Mouse (Mus musculus): ENCODE data around the gene A530064D06Rik. TPM values are rescaled to one million over a fixed set of nuclear protein-coding genes. Genes with fewer than 3 reads are reported as not detected.

Gene A530064D06Rik
- polyA plus RNA-seq, 1 experiment from 2014 or later: 1.0 TPM

GRCm38 (mm10) chr17:48118570-48118969 lies 48.5 kb downstream of the A530064D06Rik start:
- ATAC-seq (ENCODE audit: insufficient read depth): no peak
- H3K4me3 ChIP-seq (replicated peaks): no peak overlapping the region
- H3K27me3 ChIP-seq: no peaks in the 10 kb centered on the region
- H3K36me3 ChIP-seq (replicated peaks): no peaks in the 10 kb centered on the region
- H3K4me1 ChIP-seq (replicated peaks): no peaks in the 10 kb centered on the region
- no peak overlapping the region for H3K9ac ChIP-seq
- 15% methylated on average over 1 of the region's 1 CpGs for WGBS (ENCODE audit: insufficient replicate concordance)
- H3K9me3 ChIP-seq (replicated peaks): no peaks in the 10 kb centered on the region; the same call in 1 of the 2 replicates
- no peak overlapping the region for H3K4me2 ChIP-seq
- no peak overlapping the region for H3K27ac ChIP-seq (replicated peaks)

- WGBS (ENCODE audit: insufficient replicate concordance): 39% methylated on average over 8 of the region's 8 CpGs
- Histone ChIP-seq H3K36me3 (replicated peaks) (no peaks in the 10 kb centered on the region), H3K27me3 (no peaks in the 10 kb centered on the region), H3K9me3 (replicated peaks) (no peaks in the 10 kb centered on the region; the same call in 1 of the 2 replicates), H3K4me1 (replicated peaks) (no peaks in the 10 kb centered on the region), H3K4me3 (replicated peaks) (no peak overlapping the region), H3K9ac (no peak overlapping the region), H3K4me2 (no peak overlapping the region), H3K27ac (replicated peaks) (no peak overlapping the region)
- no peak for ATAC-seq (ENCODE audit: insufficient read depth)
These were observed 56.4 kb downstream of the A530064D06Rik start for GRCm38 (mm10) chr17:48110547-48111287.

GRCm38 (mm10) chr17:48108520-48108919 lies 58.6 kb downstream of the A530064D06Rik start:
- Histone ChIP-seq H3K4me3 (replicated peaks) (no peak overlapping the region), H3K36me3 (replicated peaks) (no peaks in the 10 kb centered on the region), H3K27me3 (no peaks in the 10 kb centered on the region), H3K4me2 (no peak overlapping the region), H3K27ac (replicated peaks) (no peak overlapping the region), H3K9me3 (replicated peaks) (no peaks in the 10 kb centered on the region; the same call in 1 of the 2 replicates), H3K9ac (no peak overlapping the region), H3K4me1 (replicated peaks) (no peaks in the 10 kb centered on the region)
- no peak for ATAC-seq (ENCODE audit: insufficient read depth)
- WGBS (ENCODE audit: insufficient replicate concordance): 63% methylated on average over 3 of the region's 3 CpGs

GRCm38 (mm10) chr17:48107862-48108261 lies 59.2 kb downstream of the A530064D06Rik start:
- no peaks in the 10 kb centered on the region for H3K27me3 ChIP-seq
- H3K9me3 ChIP-seq (replicated peaks): no peaks in the 10 kb centered on the region
- ATAC-seq (ENCODE audit: insufficient read depth): no peak
- H3K9ac ChIP-seq: no peak overlapping the region
- no peaks in the 10 kb centered on the region for H3K36me3 ChIP-seq (replicated peaks)
- 45% methylated on average over 6 of the region's 6 CpGs for WGBS (ENCODE audit: insufficient replicate concordance)
- no peak overlapping the region for H3K4me3 ChIP-seq (replicated peaks)
- H3K4me1 ChIP-seq (replicated peaks): no peaks in the 10 kb centered on the region
- no peak overlapping the region for H3K27ac ChIP-seq (replicated peaks)
- no peak overlapping the region for H3K4me2 ChIP-seq

- H3K4me2 ChIP-seq: no peak overlapping the region
- no peaks in the 10 kb centered on the region for H3K9me3 ChIP-seq (replicated peaks)
- H3K4me1 ChIP-seq (replicated peaks): no peaks in the 10 kb centered on the region
- H3K36me3 ChIP-seq (replicated peaks): no peaks in the 10 kb centered on the region
- H3K27me3 ChIP-seq: 0 out of 2 replicates have a peak, but pooled peaks cover 4% of the 10 kb centered on the region
- no peak overlapping the region for H3K27ac ChIP-seq (replicated peaks)
- H3K9ac ChIP-seq: no peak overlapping the region
- no peak overlapping the region for H3K4me3 ChIP-seq (replicated peaks)
- 44% methylated on average over 4 of the region's 4 CpGs for WGBS (ENCODE audit: insufficient replicate concordance)
- no peak for ATAC-seq (ENCODE audit: insufficient read depth)
These were observed 59.7 kb downstream of the A530064D06Rik start for GRCm38 (mm10) chr17:48107333-48107732.

GRCm38 (mm10) chr17:48100441-48101417 lies 66.3 kb downstream of the A530064D06Rik start:
- no peak for ATAC-seq (ENCODE audit: insufficient read depth)
- H3K36me3 ChIP-seq (replicated peaks): no peaks in the 10 kb centered on the region
- no peak overlapping the region for H3K27ac ChIP-seq (replicated peaks)
- H3K27me3 ChIP-seq: peaks cover 56% of the 10 kb centered on the region
- 10% methylated on average over 20 of the region's 21 CpGs for WGBS (ENCODE audit: insufficient replicate concordance)
- H3K4me3 ChIP-seq (replicated peaks): 0 out of 2 replicates have a peak overlapping the region, but pooled peaks have one; percentile 22
- no peaks in the 10 kb centered on the region for H3K9me3 ChIP-seq (replicated peaks)
- H3K9ac ChIP-seq: no peak overlapping the region
- H3K4me1 ChIP-seq (replicated peaks): peaks cover 16% of the 10 kb centered on the region
- peak overlapping the region; percentile 53 for H3K4me2 ChIP-seq

GRCm38 (mm10) chr17:48099312-48099711 lies 67.8 kb downstream of the A530064D06Rik start:
- H3K36me3 ChIP-seq (replicated peaks): no peaks in the 10 kb centered on the region
- WGBS (ENCODE audit: insufficient replicate concordance): 11% methylated on average over 11 of the region's 11 CpGs
- H3K9ac ChIP-seq: no peak overlapping the region
- H3K4me3 ChIP-seq (replicated peaks): no peak overlapping the region
- H3K27me3 ChIP-seq: peaks cover 70% of the 10 kb centered on the region
- no peak overlapping the region for H3K27ac ChIP-seq (replicated peaks)
- H3K4me2 ChIP-seq: 0 out of 2 replicates have a peak overlapping the region, but pooled peaks have one; percentile 52
- no peak for ATAC-seq (ENCODE audit: insufficient read depth)
- no peaks in the 10 kb centered on the region for H3K9me3 ChIP-seq (replicated peaks)
- peaks cover 16% of the 10 kb centered on the region for H3K4me1 ChIP-seq (replicated peaks)

Other genes starting within 250 kb of the A530064D06Rik start
- gene Foxp4, start 242.6 kb downstream of the A530064D06Rik start, polyA plus RNA-seq (2015; fragmentation: Nextera tagmentation; extraction: Ambion mirVana): 4.6 and 4.8 TPM in 2 replicates
- gene 1700122O11Rik, start 129.0 kb downstream of the A530064D06Rik start, polyA plus RNA-seq (2015; fragmentation: Nextera tagmentation; extraction: Ambion mirVana): not detected in 2 replicates
- not detected in 2 replicates for gene 1700067P10Rik, start 78.0 kb downstream of the A530064D06Rik start, polyA plus RNA-seq (2015; fragmentation: Nextera tagmentation; extraction: Ambion mirVana)
- 0.70 and 0.84 TPM in 2 replicates for gene 9830107B12Rik, start 21.0 kb downstream of the A530064D06Rik start, polyA plus RNA-seq (2015; fragmentation: Nextera tagmentation; extraction: Ambion mirVana)
- gene Trem1, start 65.5 kb upstream of the A530064D06Rik start, polyA plus RNA-seq (2015; fragmentation: Nextera tagmentation; extraction: Ambion mirVana): 1.5 and 2.0 TPM in 2 replicates
- 8.7 and 9.5 TPM in 2 replicates for gene Trem3, start 80.5 kb upstream of the A530064D06Rik start, polyA plus RNA-seq (2015; fragmentation: Nextera tagmentation; extraction: Ambion mirVana)
- 5.0 and 5.1 TPM in 2 replicates for gene Treml4, start 97.0 kb upstream of the A530064D06Rik start, polyA plus RNA-seq (2015; fragmentation: Nextera tagmentation; extraction: Ambion mirVana)
- 3.7 and 3.8 TPM in 2 replicates for gene Treml2, start 132.2 kb upstream of the A530064D06Rik start, polyA plus RNA-seq (2015; fragmentation: Nextera tagmentation; extraction: Ambion mirVana)
- gene B430306N03Rik, start 148.9 kb upstream of the A530064D06Rik start, polyA plus RNA-seq (2015; fragmentation: Nextera tagmentation; extraction: Ambion mirVana): 3.9 and 4.3 TPM in 2 replicates
- 3.6 and 4.1 TPM in 2 replicates for gene Trem2, start 179.1 kb upstream of the A530064D06Rik start, polyA plus RNA-seq (2015; fragmentation: Nextera tagmentation; extraction: Ambion mirVana)
- 15.8 and 18.3 TPM in 2 replicates for gene Treml1, start 192.6 kb upstream of the A530064D06Rik start, polyA plus RNA-seq (2015; fragmentation: Nextera tagmentation; extraction: Ambion mirVana)
- 8.0 TPM in 2 replicates for gene Nfya, start 242.6 kb upstream of the A530064D06Rik start, polyA plus RNA-seq (2015; fragmentation: Nextera tagmentation; extraction: Ambion mirVana)
- 42.8 and 44.0 TPM in 2 replicates for gene Oard1, start 242.7 kb upstream of the A530064D06Rik start, polyA plus RNA-seq (2015; fragmentation: Nextera tagmentation; extraction: Ambion mirVana)

Data from liver, embryonic 15.5 days (tissue).